Mouse (Mus musculus) adrenal gland, postnatal 36 days (tissue): Measurements from ENCODE around the gene Mrtfa. TPM values are rescaled to one million over a fixed set of nuclear protein-coding genes. Genes with fewer than 3 reads are reported as not detected.

Experiments used
- DNase-seq, 2 experiments: peaks; one replicate each; pipeline ENCODE4 v3.0.0; 2021; ENCODE audit warnings: mixed read lengths in 1 of 2
- total RNA-seq, 2 experiments: library from RNA; stranded (reverse); gene quantifications; 2 replicates each; pipeline ENCODE4 v1.2.3; 2021

Gene Mrtfa
- total RNA-seq, 2 experiments from 2014 or later = 28.6 to 31.0 TPM

- DNase-seq = no peak
These were observed 210.9 kb downstream of the Mrtfa start for GRCm38 (mm10) chr15:80979611-80980010.

DNA sequence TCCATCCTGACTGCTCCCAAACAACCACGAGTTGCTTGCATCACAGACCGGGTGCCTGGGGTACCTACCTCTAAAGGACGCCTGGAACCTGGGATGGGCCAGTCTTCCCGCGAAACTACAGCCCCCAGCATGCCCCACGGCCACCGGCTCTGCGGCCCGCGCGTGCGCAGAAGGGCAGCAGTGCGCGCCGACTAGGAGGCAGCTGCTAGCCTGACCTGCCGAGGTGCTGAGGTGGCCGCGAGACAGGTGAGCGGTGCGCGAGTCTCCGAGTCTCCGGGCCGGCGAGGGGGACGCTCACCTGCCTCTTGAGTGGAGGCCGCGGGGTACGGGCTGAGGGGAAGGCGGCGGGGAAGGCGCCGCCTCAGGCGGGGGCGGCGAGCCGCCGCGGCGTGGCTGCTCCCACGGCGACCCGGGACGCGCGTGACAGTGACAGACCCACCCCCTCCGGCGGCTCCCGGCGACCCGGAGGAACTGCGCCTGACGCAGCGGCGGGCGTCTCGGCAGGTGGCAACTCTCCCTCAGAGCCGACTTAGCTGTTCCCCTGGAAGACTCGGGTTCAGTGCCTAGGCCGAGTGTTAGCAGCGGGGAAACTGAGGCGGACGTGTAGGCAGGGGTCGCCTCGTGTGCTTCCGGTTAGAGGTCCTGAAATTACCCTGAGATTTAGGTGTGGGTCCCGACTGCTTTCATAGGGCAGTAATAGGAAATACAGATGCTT, 212.8 kb downstream of the Mrtfa start, which contains the start of gene Sgsm3:
Gene Sgsm3 (plus strand): TSS at position 146 of the 715 bp plus-strand sequence.
- peak; percentile 91 to 93 for DNase-seq

GRCm38 (mm10) chr15:80975666-80976065, 214.9 kb downstream of the Mrtfa start:
- no peak for DNase-seq

GRCm38 (mm10) chr15:80974311-80974710, 216.2 kb downstream of the Mrtfa start:
- no peak for DNase-seq

DNA sequence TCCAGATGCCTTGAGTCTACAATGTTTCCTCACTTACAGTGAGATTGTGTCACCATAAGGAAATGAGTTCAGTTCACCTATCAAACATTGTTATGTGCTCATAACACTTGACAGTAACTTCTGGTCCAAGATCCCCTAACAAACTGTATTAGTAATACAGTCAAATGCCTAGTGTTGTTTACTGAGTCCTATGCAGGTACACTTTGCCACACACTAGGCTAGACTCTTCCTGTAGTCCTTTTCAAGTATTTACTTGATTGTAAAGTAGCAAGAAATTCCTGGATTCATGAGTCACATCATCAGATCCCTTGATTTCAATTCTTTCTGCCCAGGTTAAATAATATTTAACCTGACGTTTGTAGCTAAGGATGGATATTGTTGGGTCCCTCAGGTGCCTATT, 221.2 kb downstream of the Mrtfa start:
- DNase-seq = no peak

Other genes starting within 250 kb of the Mrtfa start
- gene Adsl, start 242.3 kb downstream of the Mrtfa start, total RNA-seq = 10 to 100 TPM; 39.9 to 42.4 TPM
- 10 to 100 TPM; 15.9 to 23.8 TPM for gene Sgsm3, start 213.0 kb downstream of the Mrtfa start, total RNA-seq
- under 1 TPM; 0.33 to 0.53 TPM for gene Mchr1, start 44.7 kb upstream of the Mrtfa start, total RNA-seq
- 100 to 1,000 TPM in 1 of 2 experiments, 10 to 100 TPM in 1; 79.2 to 106 TPM for gene Slc25a17, start 170.1 kb upstream of the Mrtfa start, total RNA-seq
- gene St13, start 209.3 kb upstream of the Mrtfa start, total RNA-seq = 100 to 1,000 TPM; 223 to 268 TPM
- gene Xpnpep3, start 209.4 kb upstream of the Mrtfa start, total RNA-seq = 10 to 100 TPM; 24.3 to 26.8 TPM
- gene Dnajb7, start 217.5 kb upstream of the Mrtfa start, total RNA-seq = not detected